Mouse (Mus musculus) neutrophil, adult 59 days (primary cell): ENCODE data around the gene B630019K06Rik. TPM values are rescaled to one million over a fixed set of nuclear protein-coding genes. Genes with fewer than 3 reads are reported as not detected.

ENCODE experiments used
- total RNA-seq, 2 experiments: library from RNA; stranded (reverse); gene quantifications; 1 replicate in 1 of 2; 2 replicates in 1 of 2; pipeline ENCODE4 v1.2.4; 2023

Gene B630019K06Rik
- under 1 TPM; 0.29 to 0.44 TPM for total RNA-seq

DNA sequence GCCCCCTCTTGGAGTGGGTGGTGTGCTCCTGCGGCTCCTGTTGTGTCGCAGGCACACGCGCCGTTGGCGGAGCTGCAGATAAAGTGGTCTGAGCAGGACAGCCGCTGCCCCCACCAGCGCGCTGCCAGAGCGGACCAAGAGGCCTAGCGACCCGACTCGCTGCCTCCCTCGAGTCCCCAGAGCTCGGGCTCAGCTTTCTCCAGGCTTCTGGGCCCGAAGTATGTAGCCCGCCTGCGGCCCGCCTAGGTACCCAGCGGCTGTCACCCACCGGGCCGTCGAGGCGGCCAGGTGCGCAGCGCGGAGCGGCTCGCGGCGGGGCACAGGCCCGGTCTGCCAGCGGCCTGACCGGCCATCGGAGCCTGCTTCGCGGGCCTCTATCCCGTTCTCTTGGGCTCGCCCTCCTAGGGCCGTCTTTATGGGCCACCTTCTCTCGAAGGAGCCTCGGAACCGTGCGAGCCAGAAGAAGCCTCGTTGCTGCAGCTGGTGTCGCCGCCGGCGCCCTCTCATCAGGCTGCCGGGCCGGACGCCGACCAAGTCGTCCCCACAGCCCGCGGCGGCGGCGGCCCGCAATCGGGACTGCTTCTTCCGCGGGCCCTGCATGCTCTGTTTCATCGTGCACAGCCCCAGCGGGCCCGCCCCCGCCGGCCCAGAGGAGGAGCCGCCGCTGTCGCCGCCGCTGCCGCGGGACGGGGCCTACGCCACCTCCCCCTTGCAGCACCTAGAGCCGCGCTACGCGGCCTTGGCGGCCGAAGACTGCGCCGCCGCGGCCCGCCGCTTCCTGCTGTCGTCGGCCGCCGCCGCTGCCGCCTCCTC, at the start of gene B630019K06Rik:
Gene B630019K06Rik (plus strand): TSS at position 40 of the 813 bp plus-strand sequence.

DNA sequence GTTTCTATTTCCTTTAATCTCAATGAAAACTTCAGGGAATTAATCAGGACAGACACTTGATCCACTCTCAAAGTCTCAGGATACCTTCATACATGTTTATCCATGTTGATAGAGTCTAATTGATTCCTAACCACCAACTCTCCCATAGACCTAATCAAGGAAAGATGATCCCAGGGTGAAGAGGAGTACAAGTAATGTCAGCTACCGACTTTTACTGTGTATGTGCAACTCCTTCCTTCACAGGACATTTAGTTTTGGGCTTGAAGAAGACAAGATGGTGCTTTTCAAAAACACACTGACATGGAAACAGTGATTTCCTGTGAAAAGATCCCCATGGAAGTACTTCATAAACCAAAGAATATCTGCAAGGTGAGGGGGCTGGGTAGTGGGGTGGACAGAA, 48.5 kb upstream of the B630019K06Rik start, which contains the start of gene Gm6592:
Gene Gm6592 (plus strand): TSS at position 301 of the 400 bp plus-strand sequence.

DNA sequence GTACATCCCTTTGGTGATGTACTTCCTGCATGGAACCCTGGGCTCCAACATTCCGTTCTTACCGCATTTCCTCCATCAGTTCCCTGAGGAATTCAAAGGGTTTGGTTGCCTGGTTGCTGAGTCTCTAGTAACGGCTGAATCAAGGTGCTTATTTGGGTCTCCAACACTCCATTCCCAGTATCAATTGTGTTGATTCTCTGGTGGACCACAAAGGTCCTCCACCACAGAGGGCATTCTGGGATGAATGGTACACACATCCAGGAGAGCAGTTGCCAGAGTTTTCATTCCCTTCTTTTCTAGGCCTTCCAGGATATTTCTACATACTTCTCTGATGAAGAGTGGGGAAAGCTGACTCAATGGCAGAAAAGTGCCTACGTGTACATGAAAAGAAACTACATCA, 18.2 kb upstream of the B630019K06Rik start, which contains the start of gene Gm5751:
Gene Gm5751 (plus strand): TSS at position 301 of the 400 bp plus-strand sequence.

Other genes starting within 250 kb of the B630019K06Rik start
- not detected for gene Ssxb8, start 201.5 kb upstream of the B630019K06Rik start, total RNA-seq
- not detected for gene Ssx9, start 143.9 kb upstream of the B630019K06Rik start, total RNA-seq
- gene Ssxb5, start 88.7 kb upstream of the B630019K06Rik start, total RNA-seq: not detected
- gene Gm6592, start 48.4 kb upstream of the B630019K06Rik start, total RNA-seq: not detected
- gene Gm5751, start 18.1 kb upstream of the B630019K06Rik start, total RNA-seq: not detected
- gene Fthl17b, start 70.6 kb downstream of the B630019K06Rik start, total RNA-seq: not detected
- not detected for gene Fthl17c, start 84.2 kb downstream of the B630019K06Rik start, total RNA-seq
- gene Fthl17d, start 94.4 kb downstream of the B630019K06Rik start, total RNA-seq: not detected
- gene Fthl17e, start 141.1 kb downstream of the B630019K06Rik start, total RNA-seq: not detected
- not detected for gene Fthl17f, start 170.6 kb downstream of the B630019K06Rik start, total RNA-seq
- not detected for gene 4930402K13Rik, start 212.2 kb downstream of the B630019K06Rik start, total RNA-seq